Mouse (Mus musculus) liver, embryonic 14.5 days (tissue): Measurements from ENCODE around the gene Ptbp3.

Experiments used
- CTCF ChIP-seq: IDR thresholded peaks from 2 replicates; pipeline ENCODE4 v1.5.1; 2016; ENCODE audit warnings: antibody characterized with exemption, low read depth, control low read depth
- EP300 ChIP-seq: IDR thresholded peaks from 2 replicates; pipeline ENCODE4 v1.6.1; 2016; ENCODE audit warnings: antibody characterized with exemption, low read depth

DNA sequence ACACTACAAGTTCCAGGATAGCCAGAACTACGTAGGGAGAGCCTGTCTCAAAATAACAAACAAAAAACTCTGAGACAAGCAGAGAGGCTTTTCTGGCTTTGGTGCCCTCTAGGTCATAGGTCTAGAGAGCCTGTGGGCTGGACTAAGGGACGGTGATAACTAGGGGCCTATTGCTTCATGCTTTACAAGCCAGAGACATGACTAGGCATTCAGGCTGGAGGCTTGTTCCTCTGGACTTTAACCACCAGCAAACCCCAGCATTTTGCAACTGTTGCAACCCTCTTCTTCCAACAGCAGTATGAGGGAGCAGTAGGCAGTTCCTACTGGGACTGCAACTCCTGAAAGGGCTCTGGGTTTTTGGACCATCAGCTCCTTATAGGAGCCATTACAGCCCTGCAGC lies 109.2 kb downstream of the Ptbp3 start:
- TF ChIP-seq EP300 (peak; percentile 38; the same call in 1 of the 2 replicates), CTCF (no peak)
